Mouse (Mus musculus): ENCODE measurements around the gene Cd180. TPM values are rescaled to one million over a fixed set of nuclear protein-coding genes. Genes with fewer than 3 reads are reported as not detected.

Gene Cd180
- 0.66 and 1.8 TPM in 2 replicates for polyA plus RNA-seq (2014; fragmentation: Nextera tagmentation; extraction: Ambion mirVana)

DNA sequence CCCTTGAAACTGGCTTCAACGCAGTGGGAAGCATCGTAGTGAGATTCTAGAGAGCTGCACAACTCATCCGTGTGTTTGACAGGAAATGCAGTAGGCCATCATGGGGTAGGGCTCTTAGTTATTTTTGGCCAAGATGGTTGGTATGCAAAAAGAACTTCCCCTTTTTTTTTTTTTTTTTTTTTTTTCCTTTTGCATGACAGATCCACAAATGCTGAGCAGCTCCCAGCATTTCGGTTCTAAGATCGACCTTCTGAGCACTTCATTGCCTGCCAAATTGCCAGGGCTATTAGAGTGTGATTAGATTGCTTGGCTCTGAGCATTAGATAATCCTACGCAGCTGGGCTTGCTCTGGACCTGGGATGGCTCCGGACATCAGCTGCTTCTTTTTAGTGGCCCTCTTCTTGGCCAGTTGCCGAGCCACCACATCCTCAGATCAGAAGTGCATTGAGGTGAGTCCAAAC lies at the start of gene Cd180:
TSS of gene Cd180 (plus strand) at position 218 of the 461 bp plus-strand sequence.
- ATAC-seq (no peak), DNase-seq (ENCODE audit: low spot score) (no peak)
- no peaks in the 10 kb centered on the region for H3K9me3 ChIP-seq (replicated peaks; ENCODE audit: control insufficient read depth, low read length)
- H3K4me1 ChIP-seq (ENCODE audit: control insufficient read depth, insufficient read depth, low read length): peaks cover 3% of the 10 kb centered on the region; the same call in 1 of the 2 replicates
- H3K4me3 ChIP-seq (ENCODE audit: low read depth, low read length): no peak within 1 kb of the TSS
- no peaks in the 10 kb centered on the region for H3K36me3 ChIP-seq (ENCODE audit: control insufficient read depth, insufficient read depth, low read length)
- 87% methylated on average over 8 of the region's 8 CpGs for WGBS
- H3K27ac ChIP-seq (ENCODE audit: low read depth, low read length): no peak within 1 kb of the TSS
- no peak within 1 kb of the TSS for H3K9ac ChIP-seq (ENCODE audit: low read length)
- no peaks in the 10 kb centered on the region for H3K27me3 ChIP-seq (replicated peaks; ENCODE audit: control insufficient read depth, insufficient read depth, low read length)
- no peak within 1 kb of the TSS for H3K4me2 ChIP-seq (ENCODE audit: low read length)

DNA sequence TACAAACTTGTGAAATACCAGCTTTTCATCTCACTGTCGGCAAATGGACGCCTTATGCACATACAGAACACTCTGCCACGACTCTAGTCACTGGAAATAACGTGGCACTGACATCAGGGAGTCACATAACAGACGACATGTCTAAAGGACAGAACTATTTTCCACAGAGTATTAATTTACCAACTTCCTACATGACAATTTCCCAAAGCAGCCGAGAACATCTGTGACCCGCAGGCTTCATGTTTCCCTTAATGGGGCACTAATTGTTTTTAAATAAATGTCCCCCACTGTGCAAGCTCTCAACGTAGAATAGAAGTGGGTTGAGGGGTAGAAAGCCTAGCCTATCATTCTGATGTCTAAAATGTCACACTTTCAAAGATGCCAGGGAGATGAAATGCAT lies 49.0 kb upstream of the Cd180 start:
- H3K27ac ChIP-seq (ENCODE audit: low read depth, low read length): no peak overlapping the region
- ATAC-seq (peak; percentile 38), DNase-seq (ENCODE audit: low spot score) (peak; percentile 40)
- H3K27me3 ChIP-seq (replicated peaks; ENCODE audit: control insufficient read depth, insufficient read depth, low read length): no peaks in the 10 kb centered on the region
- H3K9me3 ChIP-seq (replicated peaks; ENCODE audit: control insufficient read depth, low read length): no peaks in the 10 kb centered on the region
- peak overlapping the region; percentile 39 for H3K4me2 ChIP-seq (ENCODE audit: low read length)
- WGBS: 18% methylated on average over 8 of the region's 8 CpGs
- peaks cover 9% of the 10 kb centered on the region for H3K4me1 ChIP-seq (ENCODE audit: control insufficient read depth, insufficient read depth, low read length)
- no peaks in the 10 kb centered on the region for H3K36me3 ChIP-seq (ENCODE audit: control insufficient read depth, insufficient read depth, low read length)
- no peak overlapping the region for H3K4me3 ChIP-seq (ENCODE audit: low read depth, low read length)
- H3K9ac ChIP-seq (ENCODE audit: low read length): peak overlapping the region; percentile 21; the same call in 1 of the 2 replicates

DNA sequence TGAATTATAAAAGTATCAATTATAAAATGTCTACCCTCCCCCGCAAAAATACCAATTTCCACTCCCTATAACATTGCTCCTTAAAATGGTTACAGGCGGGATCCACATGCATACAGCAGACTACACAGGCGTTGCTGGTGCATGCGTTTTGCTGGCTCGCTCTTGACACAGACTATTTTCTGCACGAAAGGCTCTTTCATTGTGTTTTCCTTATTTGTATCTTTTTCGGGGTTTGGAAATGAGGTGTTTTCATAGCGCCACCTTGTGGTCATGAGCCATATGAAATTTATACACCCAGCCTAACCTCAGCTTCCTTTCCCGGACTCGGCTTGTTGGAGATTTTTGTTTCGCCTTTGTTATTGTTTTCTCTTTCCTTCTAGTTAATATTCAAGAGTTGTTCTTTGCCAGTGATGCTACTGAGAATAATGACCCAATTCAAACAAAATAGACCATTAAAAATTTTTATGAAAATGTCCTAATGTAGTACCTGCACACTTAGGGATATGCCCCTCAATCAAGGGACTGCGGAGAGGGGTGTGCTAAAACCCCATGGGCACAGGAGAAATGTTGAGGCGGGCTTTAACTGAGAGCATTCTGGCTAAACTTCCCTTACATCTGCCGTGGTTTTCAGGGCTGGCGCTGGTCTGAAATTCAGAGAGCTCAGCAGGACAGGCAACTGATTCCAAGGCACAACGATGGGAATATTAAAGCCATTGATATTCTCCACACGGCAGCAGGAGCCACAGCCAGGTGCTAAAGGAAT lies 48.4 kb upstream of the Cd180 start:
- Histone ChIP-seq H3K27ac (ENCODE audit: low read depth, low read length) (no peak overlapping the region), H3K9me3 (replicated peaks; ENCODE audit: control insufficient read depth, low read length) (no peaks in the 10 kb centered on the region), H3K4me3 (ENCODE audit: low read depth, low read length) (no peak overlapping the region), H3K4me1 (ENCODE audit: control insufficient read depth, insufficient read depth, low read length) (peaks cover 9% of the 10 kb centered on the region), H3K36me3 (ENCODE audit: control insufficient read depth, insufficient read depth, low read length) (no peaks in the 10 kb centered on the region), H3K27me3 (replicated peaks; ENCODE audit: control insufficient read depth, insufficient read depth, low read length) (no peaks in the 10 kb centered on the region), H3K9ac (ENCODE audit: low read length) (peak overlapping the region; percentile 21; the same call in 1 of the 2 replicates), H3K4me2 (ENCODE audit: low read length) (peak overlapping the region; percentile 39)
- peak; percentile 94 for DNase-seq (ENCODE audit: low spot score)
- 23% methylated on average over 17 of the region's 17 CpGs for WGBS
- peak; percentile 91 for ATAC-seq

DNA sequence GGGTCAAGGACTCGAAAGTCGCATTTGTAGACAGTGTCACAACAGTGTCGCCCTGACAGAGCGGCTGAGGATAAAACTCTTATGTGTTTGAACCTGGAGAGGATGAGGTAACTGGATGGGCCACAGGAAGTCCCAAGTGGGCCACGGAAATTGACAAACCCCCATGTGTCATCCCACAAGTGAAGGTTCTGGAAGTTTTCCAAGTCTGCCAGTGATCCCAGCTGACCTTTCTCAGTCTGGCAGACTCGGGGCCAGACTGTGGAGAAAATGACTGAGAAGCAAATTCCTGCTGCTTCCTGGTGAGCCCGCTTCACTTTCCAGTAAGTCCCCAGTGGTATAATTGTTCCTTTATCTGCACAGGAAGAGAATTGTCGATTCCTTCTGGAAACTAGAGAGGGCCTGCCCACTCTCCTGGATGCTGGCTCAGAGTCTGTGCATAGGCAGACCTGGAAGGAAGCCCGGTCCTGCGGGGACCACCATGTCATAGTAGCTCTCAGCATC lies 47.0 kb upstream of the Cd180 start:
- Histone ChIP-seq H3K4me1 (ENCODE audit: control insufficient read depth, insufficient read depth, low read length) (peaks cover 9% of the 10 kb centered on the region), H3K27me3 (replicated peaks; ENCODE audit: control insufficient read depth, insufficient read depth, low read length) (no peaks in the 10 kb centered on the region), H3K27ac (ENCODE audit: low read depth, low read length) (no peak overlapping the region), H3K36me3 (ENCODE audit: control insufficient read depth, insufficient read depth, low read length) (no peaks in the 10 kb centered on the region), H3K9ac (ENCODE audit: low read length) (no peak overlapping the region), H3K4me2 (ENCODE audit: low read length) (no peak overlapping the region), H3K9me3 (replicated peaks; ENCODE audit: control insufficient read depth, low read length) (no peaks in the 10 kb centered on the region), H3K4me3 (ENCODE audit: low read depth, low read length) (no peak overlapping the region)
- no peak for DNase-seq (ENCODE audit: low spot score)
- no peak for ATAC-seq
- WGBS: 75% methylated on average over 10 of the region's 10 CpGs

DNA sequence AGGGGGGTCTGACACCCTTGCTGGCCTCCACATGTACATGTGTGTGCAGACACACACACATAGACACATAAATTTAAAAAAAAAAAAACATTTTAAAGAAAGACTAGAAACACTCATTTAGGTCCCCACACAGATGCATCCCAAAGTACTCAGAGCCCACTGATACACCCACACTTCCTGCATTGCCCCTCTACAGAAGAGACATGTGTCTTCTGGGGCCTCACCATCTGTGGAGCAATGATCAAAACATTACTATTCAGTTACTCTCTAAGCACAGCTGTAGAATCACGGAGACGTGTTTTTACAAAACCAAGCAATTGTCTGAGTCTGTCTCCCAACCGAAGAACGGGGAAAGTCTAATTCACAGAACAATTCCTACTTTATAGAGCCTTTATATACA lies 45.8 kb upstream of the Cd180 start:
- H3K27ac ChIP-seq (ENCODE audit: low read depth, low read length): no peak overlapping the region
- no peak overlapping the region for H3K9ac ChIP-seq (ENCODE audit: low read length)
- H3K27me3 ChIP-seq (replicated peaks; ENCODE audit: control insufficient read depth, insufficient read depth, low read length): no peaks in the 10 kb centered on the region
- H3K9me3 ChIP-seq (replicated peaks; ENCODE audit: control insufficient read depth, low read length): no peaks in the 10 kb centered on the region
- DNase-seq (ENCODE audit: low spot score) (no peak), ATAC-seq (no peak)
- no peak overlapping the region for H3K4me2 ChIP-seq (ENCODE audit: low read length)
- H3K4me3 ChIP-seq (ENCODE audit: low read depth, low read length): no peak overlapping the region
- no peaks in the 10 kb centered on the region for H3K36me3 ChIP-seq (ENCODE audit: control insufficient read depth, insufficient read depth, low read length)
- WGBS: 74% methylated on average over 4 of the region's 4 CpGs
- peaks cover 9% of the 10 kb centered on the region for H3K4me1 ChIP-seq (ENCODE audit: control insufficient read depth, insufficient read depth, low read length)

DNA sequence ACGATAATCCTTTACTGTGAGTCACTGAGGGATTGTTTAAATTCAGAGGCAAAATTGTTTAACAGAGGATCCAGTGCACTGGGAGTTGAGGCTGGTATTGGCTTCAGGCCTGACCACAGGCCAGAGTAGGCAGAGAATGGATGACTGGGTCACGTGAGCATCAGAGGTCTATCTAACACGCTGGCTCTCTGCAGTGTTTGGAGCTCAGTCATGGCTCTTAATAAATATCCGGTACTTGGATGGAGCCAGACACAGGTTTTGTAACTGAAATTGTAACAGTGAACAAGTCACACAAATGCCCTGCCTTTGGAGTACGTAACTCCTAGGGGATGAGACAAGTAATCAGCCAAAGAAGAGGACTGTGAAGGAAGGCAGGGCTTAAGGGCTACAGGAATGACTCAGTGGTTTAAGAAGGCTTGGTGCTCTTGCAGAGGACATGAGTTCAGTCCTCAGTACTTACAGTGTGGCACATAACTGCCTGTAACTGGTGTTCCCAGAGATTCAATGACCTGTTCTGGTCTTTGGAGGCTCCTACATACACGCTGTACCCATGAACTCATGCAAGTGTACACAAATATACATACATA lies 41.0 kb upstream of the Cd180 start:
- no peak for ATAC-seq
- 93% methylated on average over 6 of the region's 6 CpGs for WGBS

DNA sequence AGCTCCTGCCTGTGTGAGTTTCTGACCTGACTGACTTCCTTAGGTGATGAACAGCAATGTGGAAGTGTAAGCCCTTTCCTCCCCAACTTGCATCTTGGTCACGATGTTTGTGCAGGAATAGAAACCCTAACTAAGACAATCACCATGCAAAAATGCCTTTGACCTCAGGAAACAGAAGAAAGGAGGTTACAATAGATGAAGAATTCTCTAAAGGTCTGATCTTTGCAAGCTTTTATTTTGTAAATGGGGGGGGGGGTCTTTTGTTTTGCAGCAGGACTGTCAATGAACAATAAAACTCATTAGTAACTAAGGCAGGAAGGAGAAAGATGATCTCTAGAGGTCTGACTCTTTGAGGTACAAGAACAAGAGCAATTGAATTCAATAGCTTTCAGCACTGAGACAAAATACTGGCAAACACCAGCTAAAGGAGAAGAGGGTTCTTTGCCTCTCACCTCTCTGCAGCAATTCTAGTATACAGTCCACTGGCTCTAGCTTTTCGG lies 38.2 kb upstream of the Cd180 start:
- Histone ChIP-seq H3K9ac (ENCODE audit: low read length) (no peak overlapping the region), H3K27ac (ENCODE audit: low read depth, low read length) (no peak overlapping the region), H3K9me3 (replicated peaks; ENCODE audit: control insufficient read depth, low read length) (no peaks in the 10 kb centered on the region), H3K4me3 (ENCODE audit: low read depth, low read length) (no peak overlapping the region), H3K4me1 (ENCODE audit: control insufficient read depth, insufficient read depth, low read length) (no peaks in the 10 kb centered on the region), H3K27me3 (replicated peaks; ENCODE audit: control insufficient read depth, insufficient read depth, low read length) (no peaks in the 10 kb centered on the region), H3K4me2 (ENCODE audit: low read length) (no peak overlapping the region), H3K36me3 (ENCODE audit: control insufficient read depth, insufficient read depth, low read length) (no peaks in the 10 kb centered on the region)
- no peak for ATAC-seq
- WGBS: 78% methylated on average over 2 of the region's 2 CpGs
- DNase-seq (ENCODE audit: low spot score): no peak

More for the DNA sequence above, 41.0 kb upstream of the Cd180 start:
- H3K4me3 ChIP-seq (ENCODE audit: low read depth, low read length): no peak overlapping the region
- H3K4me2 ChIP-seq (ENCODE audit: low read length): no peak overlapping the region
- no peaks in the 10 kb centered on the region for H3K4me1 ChIP-seq (ENCODE audit: control insufficient read depth, insufficient read depth, low read length)
- H3K9ac ChIP-seq (ENCODE audit: low read length): no peak overlapping the region
- H3K36me3 ChIP-seq (ENCODE audit: control insufficient read depth, insufficient read depth, low read length): no peaks in the 10 kb centered on the region
- H3K9me3 ChIP-seq (replicated peaks; ENCODE audit: control insufficient read depth, low read length): no peaks in the 10 kb centered on the region
- DNase-seq (ENCODE audit: low spot score): no peak
- H3K27ac ChIP-seq (ENCODE audit: low read depth, low read length): no peak overlapping the region
- H3K27me3 ChIP-seq (replicated peaks; ENCODE audit: control insufficient read depth, insufficient read depth, low read length): no peaks in the 10 kb centered on the region

DNA sequence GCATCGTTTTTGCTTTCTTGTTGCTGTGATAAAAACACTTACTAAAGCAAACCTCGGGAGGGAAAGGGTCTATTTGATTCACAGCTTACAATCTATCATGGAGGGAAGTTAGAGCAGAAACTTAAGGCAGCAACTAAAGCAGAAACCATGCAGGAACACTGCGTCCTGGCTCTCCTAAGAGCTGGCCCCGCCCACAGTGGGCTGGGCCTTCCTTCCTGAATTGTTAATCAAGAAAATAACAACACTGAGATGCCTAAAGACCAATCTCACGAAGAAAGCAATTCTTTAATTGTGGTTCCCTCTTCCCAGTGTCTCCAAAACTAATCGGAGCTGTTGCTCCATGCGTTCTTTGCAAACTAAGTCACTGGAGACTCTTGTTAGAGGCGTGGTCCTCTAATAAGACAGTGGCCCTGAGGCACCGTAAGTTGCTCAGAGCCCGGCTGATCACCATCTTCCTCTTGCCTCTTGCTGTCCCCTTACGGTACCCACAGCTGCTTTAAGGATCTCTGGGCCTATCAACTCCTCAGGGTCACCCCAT lies 37.1 kb upstream of the Cd180 start:
- no peak overlapping the region for H3K9ac ChIP-seq (ENCODE audit: low read length)
- no peaks in the 10 kb centered on the region for H3K27me3 ChIP-seq (replicated peaks; ENCODE audit: control insufficient read depth, insufficient read depth, low read length)
- no peaks in the 10 kb centered on the region for H3K9me3 ChIP-seq (replicated peaks; ENCODE audit: control insufficient read depth, low read length)
- no peak overlapping the region for H3K27ac ChIP-seq (ENCODE audit: low read depth, low read length)
- ATAC-seq (no peak), DNase-seq (ENCODE audit: low spot score) (no peak)
- H3K4me1 ChIP-seq (ENCODE audit: control insufficient read depth, insufficient read depth, low read length): no peaks in the 10 kb centered on the region
- H3K4me3 ChIP-seq (ENCODE audit: low read depth, low read length): no peak overlapping the region
- H3K4me2 ChIP-seq (ENCODE audit: low read length): no peak overlapping the region
- WGBS: 74% methylated on average over 11 of the region's 11 CpGs
- no peaks in the 10 kb centered on the region for H3K36me3 ChIP-seq (ENCODE audit: control insufficient read depth, insufficient read depth, low read length)
